Mouse (Mus musculus) testis, postnatal 14 days (tissue): ENCODE results near the gene A2ml1.
"Not testable (repeated sequence)": the region's sequence is repeated elsewhere in the genome, so short reads cannot be mapped to it uniquely, and the experiment has no call there.

Experiments used
- DNase-seq: peaks from one replicate; pipeline ENCODE4 v3.0.0; 2021; ENCODE audit warnings: low spot score

The A2ml1 gene

GRCm38 (mm10) chr6:128581508-128581907 lies at the start of gene A2ml1:
TSS of gene A2ml1 (minus strand) at chr6:128581608.
- DNase-seq: no peak

DNA sequence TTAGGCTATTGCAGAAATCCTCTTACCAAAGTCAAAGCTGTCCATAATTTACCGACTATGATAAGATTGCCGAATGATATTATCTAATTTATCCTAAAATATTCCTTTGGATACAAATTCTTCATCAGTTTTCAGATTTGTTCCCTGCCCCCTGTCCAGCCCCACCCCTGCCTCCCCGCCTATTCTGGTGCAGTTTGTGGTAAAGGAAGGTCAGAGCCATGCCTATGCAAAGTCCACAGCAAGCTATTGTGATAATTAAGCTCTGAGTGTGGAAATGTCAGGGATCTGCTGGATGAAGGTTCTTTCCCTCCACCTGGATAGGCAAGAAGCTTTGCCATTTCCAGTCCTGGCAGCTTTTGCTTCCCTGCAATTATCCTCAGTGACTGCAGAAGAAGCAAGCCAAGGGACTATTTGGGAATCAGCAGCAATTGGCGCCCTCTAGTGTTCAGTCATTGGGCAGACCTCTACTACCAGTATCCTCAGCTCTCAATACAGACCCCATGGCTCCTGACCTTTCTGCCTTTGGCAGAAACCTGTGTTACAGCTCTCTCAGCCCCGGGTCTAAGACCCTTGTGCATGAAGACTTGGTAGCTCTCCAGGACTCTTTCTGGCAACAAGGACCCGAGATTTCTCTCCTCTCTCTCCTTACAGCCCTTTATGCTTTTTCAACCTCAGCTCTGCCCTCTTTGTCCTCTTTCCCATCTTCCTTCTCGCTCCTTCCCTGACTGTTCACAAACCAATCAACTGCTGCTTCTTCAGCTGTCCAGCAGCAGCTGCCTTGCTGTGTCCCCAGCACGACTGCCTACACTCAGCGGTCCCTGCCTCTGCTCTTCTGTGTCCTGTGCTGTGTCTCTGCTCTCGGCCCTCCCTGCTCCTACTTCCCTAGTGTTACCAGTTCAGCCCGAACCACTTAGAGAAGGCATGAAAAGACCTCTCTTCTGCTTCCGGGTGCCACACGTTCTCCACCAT lies 48.6 kb upstream of the A2ml1 start:
- DNase-seq: peak; percentile 46

DNA sequence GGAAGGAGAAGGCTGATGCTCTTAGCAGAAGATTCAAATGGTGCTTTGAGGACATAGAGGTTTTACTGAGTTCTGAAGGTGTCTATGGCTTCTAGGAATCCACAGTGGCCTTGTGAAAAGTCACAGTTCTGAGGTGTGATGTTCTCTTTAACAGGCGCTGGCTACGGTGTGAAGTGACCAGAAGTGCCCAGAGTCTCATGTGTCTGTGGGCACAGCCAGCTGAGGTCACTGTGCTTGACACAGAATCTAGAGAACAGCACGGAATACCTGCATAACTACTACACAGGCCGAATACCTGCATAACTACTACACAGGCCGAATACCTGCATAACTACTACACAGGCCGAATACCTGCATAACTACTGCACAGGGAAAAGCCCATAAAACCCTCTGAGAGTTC lies 43.8 kb upstream of the A2ml1 start:
- not testable (repeated sequence) for DNase-seq

GRCm38 (mm10) chr6:128624425-128624824 lies 43.0 kb upstream of the A2ml1 start:
- no peak for DNase-seq

DNA sequence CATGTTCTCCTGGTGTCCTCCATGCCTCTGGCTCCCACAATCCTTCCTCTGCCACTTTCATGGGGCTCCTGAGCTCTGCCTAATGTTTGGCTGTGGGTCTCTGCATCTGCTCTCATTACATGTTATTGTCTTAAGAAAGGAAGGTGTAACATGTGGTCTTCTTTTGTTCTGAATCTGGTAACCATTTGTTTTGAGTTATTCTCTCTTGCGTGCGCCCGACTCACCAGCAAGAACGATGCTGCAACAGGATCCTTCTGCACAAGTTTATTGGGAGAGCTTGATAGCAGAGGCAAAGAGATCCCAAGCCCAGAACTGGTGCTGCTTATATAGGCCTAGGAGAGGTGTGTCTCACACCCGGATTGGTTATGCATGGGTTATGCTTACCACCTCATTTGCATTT lies 42.0 kb upstream of the A2ml1 start, which contains the start of gene Klrb1a:
Gene Klrb1a, minus strand, starts transcription at position 101 of the 400 bp plus-strand sequence.
- DNase-seq: not testable (repeated sequence)

DNA sequence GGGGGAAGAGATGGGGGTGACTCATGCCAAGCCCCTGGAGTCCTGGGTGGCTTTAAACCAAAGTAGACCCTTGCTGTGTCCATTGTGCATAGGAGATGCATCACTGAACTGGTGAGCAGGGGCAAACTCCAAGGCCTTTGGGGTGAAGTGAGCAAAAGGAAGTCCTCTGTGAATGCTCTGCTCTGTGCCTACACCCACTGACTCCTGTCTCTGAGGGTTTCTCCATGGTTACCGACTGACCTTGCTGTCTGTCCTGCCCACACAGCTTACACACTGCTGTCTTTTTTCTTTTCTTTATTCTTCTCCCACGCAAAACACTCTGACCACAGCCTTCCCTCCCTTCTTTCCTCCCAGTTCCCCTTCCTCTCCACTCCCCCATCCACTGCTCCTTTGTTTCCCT lies 41.3 kb upstream of the A2ml1 start:
- DNase-seq: peak; percentile 29

DNA sequence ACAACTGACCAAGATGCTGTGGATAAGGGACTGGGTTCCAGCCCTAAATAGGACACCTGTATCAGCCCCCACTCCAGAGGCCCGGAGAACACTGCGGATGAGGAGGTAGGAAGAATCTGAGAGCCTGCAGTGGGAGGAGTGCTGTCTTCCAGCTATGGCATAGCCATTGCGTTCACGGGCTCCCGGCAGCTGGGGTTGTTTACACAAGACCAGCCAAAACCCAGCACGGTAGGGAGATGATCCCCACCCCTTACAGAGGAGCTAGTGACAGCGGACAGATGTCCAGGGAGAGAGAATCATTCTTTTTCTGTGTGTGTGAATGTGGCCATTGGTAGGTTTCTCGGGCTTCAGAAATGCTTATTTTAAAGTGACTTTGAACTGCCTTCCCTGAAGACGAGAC lies 24.9 kb upstream of the A2ml1 start:
- no peak for DNase-seq

DNA sequence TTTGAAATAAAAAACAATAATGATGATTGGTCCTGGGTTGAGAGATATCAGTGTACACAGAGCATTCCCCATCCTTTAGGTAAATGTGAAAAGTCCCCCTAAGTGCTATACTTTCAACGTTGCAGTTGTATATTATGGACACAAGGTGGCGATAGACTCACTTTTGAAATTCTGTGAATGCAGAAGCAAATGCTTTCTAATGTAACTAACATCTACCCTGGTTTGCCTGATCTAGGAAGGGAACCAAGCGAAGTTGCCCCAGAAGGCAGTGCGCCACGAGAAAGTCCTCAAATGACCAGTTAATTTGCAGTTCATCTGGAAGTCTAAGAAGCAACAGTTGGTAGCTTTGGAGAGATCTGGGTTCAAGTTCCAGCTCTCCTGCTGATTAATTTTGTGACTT lies 23.1 kb upstream of the A2ml1 start:
- DNase-seq: no peak

DNA sequence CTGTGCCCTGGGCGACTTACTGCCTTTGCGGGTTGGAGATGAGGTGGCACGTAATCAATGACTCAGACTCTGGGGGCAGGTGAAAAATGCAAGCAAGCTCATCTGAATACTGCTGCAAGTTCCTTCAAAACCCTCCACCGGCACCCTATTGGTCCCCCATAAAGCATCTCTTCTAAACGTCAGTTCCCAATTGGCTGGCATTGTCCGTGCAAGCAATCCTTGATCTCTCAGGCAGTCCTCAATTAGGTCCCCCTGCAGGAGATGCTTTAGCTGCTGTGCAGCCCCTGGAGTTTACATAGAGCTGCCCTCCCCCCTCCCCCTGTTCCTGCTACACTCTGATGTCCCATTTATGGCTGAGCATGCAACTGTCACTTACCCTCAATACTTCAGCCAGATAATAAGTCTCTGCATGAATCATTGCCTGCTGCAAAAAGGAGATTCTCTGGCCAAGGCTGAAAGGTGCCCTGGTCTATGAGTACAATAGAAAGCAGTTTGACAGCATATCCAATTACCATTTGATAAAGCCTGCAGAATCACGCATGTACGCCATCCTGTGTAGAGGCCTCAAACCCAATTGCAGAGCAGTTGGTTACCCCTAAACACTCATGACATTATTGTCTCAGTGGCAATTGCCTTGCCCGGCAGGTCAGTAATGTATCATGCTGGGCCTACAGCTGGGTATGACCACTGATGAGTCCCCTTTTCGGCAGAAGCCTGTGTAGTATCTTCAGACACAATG lies 21.2 kb upstream of the A2ml1 start:
- no peak for DNase-seq

DNA sequence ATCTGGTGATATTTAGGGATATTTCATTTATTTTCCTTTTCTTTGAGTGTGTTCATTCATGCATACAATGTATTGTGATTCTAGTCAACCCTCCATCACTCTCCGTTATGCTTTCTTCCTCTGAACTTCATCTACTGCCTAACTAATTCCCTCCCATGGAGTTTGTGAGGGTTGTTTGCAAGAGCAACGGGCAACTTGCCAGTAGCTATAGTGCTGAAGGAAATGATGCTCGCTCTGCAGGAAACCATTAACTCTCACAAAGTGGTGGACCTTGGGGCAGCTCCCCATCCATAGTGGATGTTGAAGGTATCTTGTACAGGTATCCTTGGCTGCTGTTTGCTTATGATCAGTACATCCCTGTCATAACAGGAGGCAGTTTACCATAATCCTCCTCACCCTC lies 20.6 kb upstream of the A2ml1 start:
- DNase-seq: no peak

GRCm38 (mm10) chr6:128599555-128599954 lies 18.1 kb upstream of the A2ml1 start:
- no peak for DNase-seq

GRCm38 (mm10) chr6:128598256-128599047 lies 17.0 kb upstream of the A2ml1 start:
- no peak for DNase-seq

DNA sequence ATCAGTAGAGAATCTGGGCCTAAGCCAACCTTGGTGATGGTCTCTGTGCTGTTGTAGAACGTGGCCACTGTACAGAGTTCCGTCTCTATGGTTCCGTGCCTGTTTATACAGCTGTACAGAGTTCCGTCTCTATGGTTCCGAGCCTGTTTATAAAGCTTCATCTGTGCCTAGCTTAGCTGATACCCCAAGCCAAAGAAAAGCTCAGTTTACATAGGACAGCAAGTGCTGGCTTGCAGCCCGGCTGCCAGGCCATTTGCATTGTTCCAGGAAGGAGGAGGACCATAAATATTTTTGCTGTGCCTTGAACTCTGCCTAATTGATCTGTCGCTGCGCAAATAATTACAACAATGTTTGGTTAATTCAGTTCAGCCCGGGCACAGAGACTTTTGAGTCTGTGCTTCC lies 15.7 kb upstream of the A2ml1 start:
- DNase-seq: peak; percentile 65

GRCm38 (mm10) chr6:128594651-128595050 lies 13.2 kb upstream of the A2ml1 start:
- DNase-seq: no peak

DNA sequence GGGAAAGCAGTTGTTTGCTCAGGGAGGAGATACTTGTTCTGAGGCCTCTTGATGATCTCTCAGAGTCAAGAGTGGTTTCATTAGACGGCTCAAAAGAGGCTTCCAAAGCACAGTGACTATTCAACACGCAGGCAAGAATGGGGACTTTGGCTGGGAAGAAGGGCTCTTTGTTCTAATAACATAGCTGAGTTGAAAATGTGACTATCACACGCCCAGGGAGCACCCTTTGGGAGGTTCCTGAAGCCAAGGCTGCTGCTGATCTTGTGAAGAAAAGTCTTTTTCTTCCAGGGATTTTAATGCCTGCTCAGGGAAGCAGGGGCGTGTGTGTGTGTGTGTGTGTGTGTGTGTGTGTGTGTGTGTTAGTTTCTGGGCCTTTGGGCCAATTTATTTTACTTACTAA lies 8.0 kb upstream of the A2ml1 start:
- DNase-seq: no peak

DNA sequence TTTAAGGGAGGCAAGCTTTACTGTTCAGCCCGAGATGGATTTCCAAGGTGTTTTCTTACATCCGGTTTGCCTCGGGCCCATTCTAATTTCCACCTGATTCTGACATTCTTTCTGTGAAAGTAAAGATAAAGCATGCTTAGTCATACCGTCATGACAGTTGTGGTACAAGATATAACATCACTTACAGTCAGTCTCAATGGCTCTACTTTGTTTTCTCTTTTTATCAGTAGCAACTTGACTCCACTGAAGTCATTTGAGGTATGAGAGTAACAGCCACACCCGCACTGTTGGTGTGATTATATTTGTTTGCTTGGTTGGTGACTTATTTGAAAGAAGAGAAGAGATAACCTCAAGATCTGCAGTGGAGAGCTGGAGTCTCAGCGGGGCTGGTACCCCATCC lies 6.2 kb upstream of the A2ml1 start:
- no peak for DNase-seq

- no peak for DNase-seq
These were observed 4.3 kb upstream of the A2ml1 start for GRCm38 (mm10) chr6:128585642-128586245.

- no peak for DNase-seq
These were observed 2.8 kb upstream of the A2ml1 start for GRCm38 (mm10) chr6:128584070-128584660.

GRCm38 (mm10) chr6:128577301-128577700 lies 4.1 kb downstream of the A2ml1 start:
- DNase-seq: no peak

- no peak for DNase-seq
These were observed 14.8 kb downstream of the A2ml1 start for GRCm38 (mm10) chr6:128566589-128566988.

DNA sequence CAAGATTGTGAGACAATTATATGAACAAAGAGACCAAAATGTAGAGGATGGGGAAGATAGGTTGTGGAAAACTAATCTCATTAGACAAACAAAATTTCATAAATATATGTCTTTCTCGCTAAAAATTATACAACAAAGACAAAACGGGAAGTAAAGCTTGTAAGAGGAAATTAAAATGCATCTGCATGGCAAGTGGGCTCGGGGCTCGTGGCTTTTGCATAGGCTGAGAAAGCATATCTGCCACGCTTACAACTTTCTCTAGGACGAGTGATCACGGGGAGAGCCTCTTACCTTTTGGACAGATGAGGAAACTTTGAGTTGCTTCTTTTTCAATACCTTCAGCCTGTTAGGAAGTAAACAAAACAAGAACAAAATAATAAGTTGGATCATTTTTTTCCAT lies 27.4 kb downstream of the A2ml1 start:
- no peak for DNase-seq
